Mouse (Mus musculus) cerebellum, adult 2 months (tissue): ENCODE measurements around the gene Ribc1.

Source experiments
- CTCF ChIP-seq: fragments of 200-500 bp; IDR thresholded peaks from 2 replicates; pipeline ENCODE4 v1.5.1; 2011; ENCODE audit warnings: low read depth, mild to moderate bottlenecking, control low read depth, low read length, moderate library complexity, borderline replicate concordance; ENCODE audit not compliant: insufficient read depth
- POLR2A ChIP-seq: fragments of 200-500 bp; IDR thresholded peaks from 2 replicates; pipeline ENCODE4 v1.6.1; 2011; ENCODE audit warnings: low read length, control low read depth, borderline replicate concordance; ENCODE audit not compliant: insufficient read depth

DNA sequence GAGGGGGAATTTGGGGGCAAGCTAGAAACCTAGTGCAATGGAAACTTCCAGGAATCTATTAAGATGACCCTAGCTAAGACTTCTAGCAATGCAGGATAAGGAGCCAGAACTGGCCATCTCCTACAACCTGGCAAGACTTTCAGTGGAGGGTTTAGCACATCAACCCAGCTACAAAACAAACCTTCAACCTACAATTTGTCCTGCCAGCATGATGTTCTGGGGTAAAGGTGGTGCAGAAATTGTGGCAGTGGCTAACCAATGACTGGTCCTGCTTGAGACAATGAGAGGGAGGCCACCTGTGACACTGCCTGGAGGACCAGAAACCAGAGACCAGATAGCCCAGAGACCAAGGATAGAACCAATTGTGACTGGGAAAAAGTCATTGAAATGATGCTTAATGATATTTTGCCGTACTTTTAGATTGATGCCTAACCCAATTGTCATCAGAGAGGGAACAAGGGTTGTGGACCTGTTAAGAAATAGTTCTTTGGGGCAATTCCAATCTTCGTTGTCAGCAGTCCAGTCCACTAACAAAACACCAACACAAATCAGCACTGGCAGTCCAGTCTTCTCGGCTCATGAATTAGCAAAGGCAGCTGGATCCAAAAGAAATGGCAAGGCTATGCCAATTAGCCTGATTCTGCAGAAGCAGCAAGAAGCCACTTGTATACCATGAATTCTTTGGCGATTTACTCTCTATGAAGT lies 16.9 kb downstream of the Ribc1 start:
- TF ChIP-seq POLR2A (no peak), CTCF (no peak)
